Mouse (Mus musculus): Measurements from ENCODE around the gene P3h1.

DNA sequence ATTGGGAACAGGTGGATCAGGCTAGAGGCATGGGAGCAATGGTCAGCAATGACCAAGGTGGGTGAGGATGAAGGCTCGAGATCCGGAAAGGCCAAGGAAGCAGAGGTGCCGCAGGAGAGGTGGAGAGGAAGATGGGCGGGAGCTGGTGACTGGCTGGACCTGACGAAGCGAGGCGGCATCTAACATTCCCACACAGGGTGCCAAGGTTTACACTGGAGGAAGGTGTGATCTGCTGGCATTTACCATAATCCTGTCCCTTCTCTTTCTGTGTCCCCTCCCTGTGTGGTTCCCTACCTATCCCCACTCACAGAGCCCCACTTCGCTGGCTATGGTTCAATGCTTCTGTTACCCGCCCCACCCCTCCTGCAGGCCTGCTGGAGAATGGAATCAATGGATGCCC, 13.2 kb downstream of the P3h1 start:
- TF ChIP-seq CTCF (IDR thresholded peaks at IDR 0.05 in 2 of 3, conservative IDR thresholded peaks at IDR 0.05 in 1 of 3; ENCODE audit: control insufficient read depth in 1 of 3, insufficient read depth in 1 of 3, low read depth in 2 of 3, low read length in 3 of 3, poor library complexity in 1 of 3, severe bottlenecking in 1 of 3) (no peak), SMC3 (IDR thresholded peaks at IDR 0.05; ENCODE audit: low read depth, low read length) (no peak), ELF1 (IDR thresholded peaks at IDR 0.05; ENCODE audit: low read depth, low read length) (no peak), GATA1 (IDR thresholded peaks at IDR 0.05; ENCODE audit: low read depth, low read length) (no peak), POLR2AphosphoS2 (IDR thresholded peaks at IDR 0.05; ENCODE audit: low read length) (no peak), MAX (IDR thresholded peaks at IDR 0.05; ENCODE audit: low read length) (no peak), JUND (IDR thresholded peaks at IDR 0.05; ENCODE audit: low read depth, low read length) (no peak), NELFE (IDR thresholded peaks at IDR 0.05; ENCODE audit: low read depth, low read length) (no peak), POLR2A (IDR thresholded peaks at IDR 0.05; ENCODE audit: control insufficient read depth in 1 of 2, insufficient read depth in 1 of 2, low read depth in 1 of 2, low read length in 2 of 2, poor library complexity in 1 of 2) (no peak), MYB (IDR thresholded peaks at IDR 0.05; ENCODE audit: low read depth, low read length) (no peak)
